26 mouse cellular contexts compared by ENCODE assay signal in the genomic region with DNA sequence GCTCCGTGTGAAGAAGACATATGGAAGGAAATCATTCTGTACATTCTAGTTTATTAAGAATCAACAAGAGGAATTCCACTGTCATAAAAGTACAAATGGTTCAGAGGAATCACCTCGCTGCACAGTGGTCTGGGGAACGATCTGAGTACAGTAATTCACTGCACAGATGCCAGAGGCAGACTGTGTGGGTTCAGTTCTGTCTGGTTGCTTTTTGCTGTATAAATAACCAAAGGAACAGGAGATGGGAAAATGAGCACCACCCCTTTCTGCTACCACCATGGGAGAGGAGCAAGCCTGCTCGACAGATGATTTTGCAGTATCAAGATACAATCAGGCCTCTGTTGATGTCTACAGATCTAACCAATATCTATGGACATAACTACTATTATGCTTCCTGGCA.
A peak's percentile ranks its signal among the peaks of the same experiment; 100 is the strongest.
DNase-seq lines count a peak whose midpoint lies in the region; ATAC-seq lines count a peak whose summit lies in the region.
"Had no signal": no experiment of that assay in that cellular context is flagged by ENCODE, and none has a peak within 500 bp of the region (broad histone marks: within the 10 kb centered on the region; RNA-seq: fewer than 3 reads in every experiment).

No protein-coding gene starts in this region.

- ATAC-seq in frontal cortex, adult (ENCODE audit: low TSS enrichment) = peak; percentile 82; the same call in 1 of the 2 replicates
- ATAC-seq: activated CD4-positive, CD25-positive, alpha-beta regulatory T cell, adult 4 months; forebrain, embryonic 15.5 days; hindbrain, postnatal 0 days; intestine, embryonic 16.5 days; liver, embryonic 12.5 days; liver, postnatal 0 days; midbrain, embryonic 16.5 days had no signal

- intact Hi-C loops in left cerebral cortex, postnatal 25 days (cut with DNase I) = loop anchor here (5.0 to 10.0 kb wide), 3 partner anchors 66 to 208 kb away; no protein-coding TSS in a partner anchor
- intact Hi-C loops in left cerebral cortex, postnatal 4 days (cut with DNase I) = no loop called here

- no peak for DNase-seq in frontal cortex, postnatal 14 days (ENCODE audit: low spot score in 2 of 2)
- peak; percentile 15 to 51 for DNase-seq in left cerebral cortex, postnatal 25 days (ENCODE audit: low spot score in 2 of 2)
- no peak for DNase-seq in left cerebral cortex, postnatal 4 days
- DNase-seq in brain, adult 2 months (ENCODE audit: low read depth, low spot score) = peak; percentile 69
- peak; percentile 64 for DNase-seq in layer of hippocampus, adult 9-11 months
- DNase-seq in cerebellum, adult 11-12 months = no peak
- DNase-seq in urinary bladder, adult 18-20 months (ENCODE audit: low spot score in 2 of 2) = no peak
- DNase-seq: adrenal gland, adult 8-10 months; cerebellum, adult 9-10 months; cerebellum, postnatal 36 days; gastrocnemius, postnatal 14 days; heart, postnatal 14 days; kidney, adult 8-10 months; kidney, postnatal 10 days; liver, postnatal 0 days; lung, postnatal 36 days; spleen, adult 18-20 months; thymus, adult 18-20 months; thymus, postnatal 25 days had no signal

Comparison
In these comparisons a context has a peak if more than half of its experiments do, and no peak if none do; other contexts are left out.
1. DNase-seq: peak in left cerebral cortex, postnatal 25 days (2 of 2), brain, adult 2 months (single experiment) and layer of hippocampus, adult 9-11 months (single experiment); none in frontal cortex, postnatal 14 days (0 of 2), left cerebral cortex, postnatal 4 days (single experiment), cerebellum, adult 11-12 months (single experiment) and urinary bladder, adult 18-20 months (0 of 2).